Mouse (Mus musculus): Measurements from ENCODE around the gene Ess2. TPM values are rescaled to one million over a fixed set of nuclear protein-coding genes. Genes with fewer than 3 reads are reported as not detected.

The Ess2 gene
- 16.3 and 17.7 TPM in 2 replicates for polyA plus RNA-seq (2021; fragmentation: Nextera tagmentation)
- long read RNA-seq, experiment 1, transcript Ess2-205 (10 exons, 2,785 nt) = minor isoform, 49 of 181 reads
- long read RNA-seq, experiment 1, transcript Ess2-201 (10 exons, 2,821 nt) = major isoform, 102 of 181 reads
- long read RNA-seq, experiment 1, partial matches to known transcripts = 8 of 181 reads
- long read RNA-seq, experiment 1, other reads (novel, unspliced or antisense) = 22 of 181 reads
- long read RNA-seq, experiment 2, transcript Ess2-205 (10 exons, 2,785 nt) = minor isoform, 7 of 36 reads
- long read RNA-seq, experiment 2, transcript Ess2-201 (10 exons, 2,821 nt) = major isoform, 22 of 36 reads
- long read RNA-seq, experiment 2, partial matches to known transcripts = 6 of 36 reads
- long read RNA-seq, experiment 2, other reads (novel, unspliced or antisense) = 1 of 36 reads

GRCm38 (mm10) chr16:17911052-17911595 is at the start of gene Ess2:
Gene Ess2, minus strand, starts transcription at chr16:17911348.

DNA sequence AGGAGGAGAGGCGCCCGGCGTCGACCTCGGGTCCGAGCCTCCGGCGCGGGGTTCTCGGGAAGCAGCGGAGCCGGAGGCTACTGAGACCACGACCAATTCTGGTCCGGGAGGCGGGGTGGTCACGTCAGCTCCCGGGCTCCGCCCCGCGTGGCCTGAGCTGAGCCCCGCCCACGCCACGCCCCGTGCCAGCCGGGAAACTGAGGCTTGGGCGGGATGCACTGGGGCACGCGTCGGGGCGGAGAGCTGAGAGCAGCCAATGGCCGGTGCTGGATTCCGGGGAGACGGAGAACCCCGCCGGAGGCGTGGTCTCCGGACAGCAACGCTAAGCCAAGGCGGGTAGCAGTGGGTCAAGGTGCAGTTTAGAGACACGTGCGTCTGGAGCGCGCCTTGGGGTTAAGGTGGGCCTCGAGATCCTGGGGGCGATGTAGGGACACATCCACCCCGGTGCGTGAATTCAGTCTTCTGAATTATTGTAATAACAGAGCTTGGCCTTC is 17.0 kb upstream of the Ess2 start, which contains the start of gene Slc25a1:
TSS of gene Slc25a1 (minus strand) at position 133 of the 494 bp plus-strand sequence.

DNA sequence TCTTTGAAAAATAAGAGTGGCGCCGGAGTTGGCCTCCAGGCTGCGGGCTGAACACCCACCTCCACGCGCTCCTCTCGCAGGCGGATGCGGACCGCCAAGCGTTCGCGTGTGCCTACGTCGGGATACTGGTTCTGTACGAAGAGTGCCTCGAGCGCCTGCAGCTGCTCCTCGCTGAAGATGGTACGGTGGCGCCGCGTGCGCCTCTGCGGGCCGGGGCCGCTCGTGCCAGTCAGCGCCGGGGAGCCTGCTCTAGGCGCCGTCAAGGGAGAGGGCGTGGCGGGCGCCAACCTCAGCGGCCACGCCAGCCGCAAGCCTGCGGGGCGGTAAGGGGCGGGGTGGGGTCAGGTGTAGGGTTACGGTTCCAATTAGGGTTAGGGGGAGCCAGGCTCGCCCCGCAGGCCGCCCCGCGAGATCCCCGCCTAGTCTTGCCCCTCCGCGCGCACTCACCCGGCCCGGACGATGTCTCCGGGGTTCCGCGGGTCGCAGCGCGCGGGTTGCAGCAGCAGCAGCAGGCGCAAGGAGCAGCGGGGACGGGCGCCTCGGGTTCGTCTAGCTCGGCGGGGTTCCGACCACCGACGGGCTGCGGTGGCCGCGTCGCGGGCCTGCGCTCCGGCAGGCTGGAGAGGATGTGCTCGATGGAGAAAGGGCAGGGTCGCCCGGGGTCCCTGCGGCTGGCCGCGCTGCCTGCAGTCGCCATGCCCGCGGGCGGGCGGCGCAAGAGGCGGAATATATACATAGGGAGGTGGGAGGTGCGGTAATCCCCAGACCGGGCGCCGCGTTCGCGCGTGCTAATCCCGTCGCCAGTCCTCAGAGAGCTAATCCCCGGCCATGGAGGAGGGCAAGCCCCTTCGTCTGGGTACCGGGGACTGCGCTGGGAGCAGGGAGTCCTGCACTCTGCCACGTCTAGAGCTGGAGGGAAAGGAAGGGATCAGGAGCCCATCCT is 3.4 kb upstream of the Ess2 start, which contains the start of gene Gsc2:
TSS of gene Gsc2 (minus strand) at position 753 of the 943 bp plus-strand sequence.

DNA sequence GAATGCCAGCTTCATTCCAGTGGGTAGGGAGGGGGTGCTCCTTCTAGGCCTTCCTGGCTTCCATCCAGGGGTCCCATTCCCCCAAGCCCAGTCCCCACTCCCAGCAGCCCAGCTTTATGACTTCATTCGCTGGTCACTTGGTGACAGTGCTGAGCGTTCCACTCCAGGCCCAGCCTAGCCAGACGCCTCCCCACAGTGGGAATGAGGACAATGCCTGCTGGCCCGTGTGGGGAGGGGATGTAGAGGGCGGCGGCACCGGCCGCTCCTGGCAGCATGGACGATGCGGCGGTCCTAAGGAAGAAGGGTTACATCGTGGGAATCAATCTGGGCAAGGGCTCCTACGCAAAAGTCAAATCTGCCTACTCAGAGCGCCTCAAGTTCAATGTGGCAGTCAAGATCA is 12.7 kb downstream of the Ess2 start, which contains the start of the genes Dgcr2 and Tssk2:
TSS of gene Dgcr2 (minus strand) at position 101 of the 400 bp plus-strand sequence.
TSS of gene Tssk2 (plus strand) at position 176 of the 400 bp plus-strand sequence.

GRCm38 (mm10) chr16:17893923-17894322 is 17.2 kb downstream of the Ess2 start, which contains the start of gene Tssk1:
Gene Tssk1, plus strand, starts transcription at chr16:17894223.

GRCm38 (mm10) chr16:17891567-17891959 is 19.6 kb downstream of the Ess2 start, which contains the start of gene Gm20518:
Gene Gm20518, minus strand, starts transcription at chr16:17891671.

Other genes with a start within 250 kb of the Ess2 start
- gene Med15, start 178.5 kb downstream of the Ess2 start, polyA plus RNA-seq (2021; fragmentation: Nextera tagmentation) = 38.4 and 54.4 TPM in 2 replicates
- 75.3 and 87.1 TPM in 2 replicates for gene Klhl22, start 151.7 kb downstream of the Ess2 start, polyA plus RNA-seq (2021; fragmentation: Nextera tagmentation)
- gene Scarf2, start 114.1 kb downstream of the Ess2 start, polyA plus RNA-seq (2021; fragmentation: Nextera tagmentation) = 0.36 and 1.6 TPM in 2 replicates
- gene B830017H08Rik, start 78.2 kb downstream of the Ess2 start, polyA plus RNA-seq (2021; fragmentation: Nextera tagmentation) = 0.82 and 5.6 TPM in 2 replicates
- gene Car15, start 73.0 kb downstream of the Ess2 start, polyA plus RNA-seq (2021; fragmentation: Nextera tagmentation) = 2.3 and 2.4 TPM in 2 replicates
- 0.16 and 0.21 TPM in 2 replicates for gene Gm20518, start 19.7 kb downstream of the Ess2 start, polyA plus RNA-seq (2021; fragmentation: Nextera tagmentation)
- not detected in 2 replicates for gene Tssk1, start 17.1 kb downstream of the Ess2 start, polyA plus RNA-seq (2021; fragmentation: Nextera tagmentation)
- gene Dgcr2, start 12.8 kb downstream of the Ess2 start, polyA plus RNA-seq (2021; fragmentation: Nextera tagmentation) = 64.2 and 70.9 TPM in 2 replicates
- not detected in 2 replicates for gene Tssk2, start 12.7 kb downstream of the Ess2 start, polyA plus RNA-seq (2021; fragmentation: Nextera tagmentation)
- 0.19 TPM in 1 of 2 replicates, not detected in the other for gene Gsc2, start 3.7 kb upstream of the Ess2 start, polyA plus RNA-seq (2021; fragmentation: Nextera tagmentation)
- 57.7 and 68.3 TPM in 2 replicates for gene Slc25a1, start 16.9 kb upstream of the Ess2 start, polyA plus RNA-seq (2021; fragmentation: Nextera tagmentation)
- not detected in 2 replicates for gene Vpreb2, start 69.1 kb upstream of the Ess2 start, polyA plus RNA-seq (2021; fragmentation: Nextera tagmentation)
- gene Dgcr6, start 141.5 kb upstream of the Ess2 start, polyA plus RNA-seq (2021; fragmentation: Nextera tagmentation) = 155 and 169 TPM in 2 replicates
- gene Prodh, start 178.9 kb upstream of the Ess2 start, polyA plus RNA-seq (2021; fragmentation: Nextera tagmentation) = 45.3 and 63.1 TPM in 2 replicates
- 14.9 and 66.7 TPM in 2 replicates for gene Rtn4r, start 216.3 kb upstream of the Ess2 start, polyA plus RNA-seq (2021; fragmentation: Nextera tagmentation)

All from left cerebral cortex, adult 6 months (tissue).